Mouse (Mus musculus) macrophage (primary cell): ENCODE data around the gene Tpst2. TPM values are rescaled to one million over a fixed set of nuclear protein-coding genes. Genes with fewer than 3 reads are reported as not detected.
A peak's percentile ranks its signal among the peaks of the same experiment; 100 is the strongest.

Experiments
- H3K27ac ChIP-seq: fragments of 350-480 bp; formaldehyde crosslinking; 2 replicates; pipeline ENCODE4 v1.9.0; 2021
- H3K36me3 ChIP-seq: fragments of 350-480 bp; formaldehyde crosslinking; 2 replicates; pipeline ENCODE4 v1.9.0; 2021; ENCODE audit errors: inconsistent target
- H3K4me3 ChIP-seq: fragments of 350-480 bp; formaldehyde crosslinking; 2 replicates; pipeline ENCODE4 v1.9.0; 2021; ENCODE audit errors: inconsistent target
- H3K79me2 ChIP-seq: fragments of 350-480 bp; formaldehyde crosslinking; 2 replicates; pipeline ENCODE4 v1.9.0; 2021; ENCODE audit errors: inconsistent target
- WGBS: methylation state at CpG from one replicate; pipeline ENCODE4 v1.1.7; 2026; ENCODE audit warnings: inconsistent platforms; ENCODE audit not compliant: missing documents; 5-methylcytosine and 5-hydroxymethylcytosine counted together
- polyA plus RNA-seq: library from polyadenylated mRNA; stranded (reverse); fragments of 250-400 nt; gene quantifications from 3 replicates; pipeline ENCODE4 v1.2.4, GENCODE M21; 2018; ENCODE audit warnings: inconsistent platforms

Tpst2 gene
- polyA plus RNA-seq, 1 experiment from 2014 or later = 89.5 TPM

- Histone ChIP-seq H3K27ac (no peak overlapping the region), H3K79me2 (peaks cover 100% of the 10 kb centered on the region), H3K4me3 (no peak overlapping the region), H3K36me3 (no peaks in the 10 kb centered on the region; the same call in 1 of the 2 replicates)
- WGBS = 90% methylated on average over 2 of the region's 2 CpGs
Observed at GRCm38 (mm10) chr5:112293800-112294199, 17.3 kb downstream of the Tpst2 start.

- Histone ChIP-seq H3K36me3 (no peaks in the 10 kb centered on the region; the same call in 1 of the 2 replicates), H3K27ac (no peak overlapping the region), H3K79me2 (peaks cover 100% of the 10 kb centered on the region), H3K4me3 (no peak overlapping the region)
- 100% methylated on average over 4 of the region's 4 CpGs for WGBS
Observed at GRCm38 (mm10) chr5:112294696-112295095, 18.2 kb downstream of the Tpst2 start.

- Histone ChIP-seq H3K36me3 (no peaks in the 10 kb centered on the region; the same call in 1 of the 2 replicates), H3K27ac (no peak overlapping the region), H3K4me3 (no peak overlapping the region), H3K79me2 (peaks cover 100% of the 10 kb centered on the region)
- WGBS = 84% methylated on average over 8 of the region's 8 CpGs
Observed at GRCm38 (mm10) chr5:112295162-112295561, 18.7 kb downstream of the Tpst2 start.

GRCm38 (mm10) chr5:112295564-112295963, 19.1 kb downstream of the Tpst2 start:
- peaks cover 100% of the 10 kb centered on the region for H3K79me2 ChIP-seq
- H3K27ac ChIP-seq = no peak overlapping the region
- 85% methylated on average over 8 of the region's 8 CpGs for WGBS
- no peaks in the 10 kb centered on the region for H3K36me3 ChIP-seq
- H3K4me3 ChIP-seq = no peak overlapping the region

- no peak overlapping the region for H3K4me3 ChIP-seq
- WGBS = 48% methylated on average over 6 of the region's 6 CpGs
- H3K79me2 ChIP-seq = peaks cover 100% of the 10 kb centered on the region
- 0 out of 2 replicates have a peak, but pooled peaks cover 1% of the 10 kb centered on the region for H3K36me3 ChIP-seq
- peak overlapping the region; percentile 88 for H3K27ac ChIP-seq
Observed at GRCm38 (mm10) chr5:112296404-112297181, 20.1 kb downstream of the Tpst2 start.

- no peak overlapping the region for H3K4me3 ChIP-seq
- peaks cover 100% of the 10 kb centered on the region for H3K79me2 ChIP-seq
- 12% methylated on average over 2 of the region's 2 CpGs for WGBS
- peak overlapping the region; percentile 88 for H3K27ac ChIP-seq
- H3K36me3 ChIP-seq = 0 out of 2 replicates have a peak, but pooled peaks cover 8% of the 10 kb centered on the region
Observed at GRCm38 (mm10) chr5:112297257-112297656, 20.8 kb downstream of the Tpst2 start.

- H3K79me2 ChIP-seq = peaks cover 100% of the 10 kb centered on the region
- WGBS = 20% methylated on average over 12 of the region's 12 CpGs
- peak overlapping the region; percentile 88 for H3K27ac ChIP-seq
- peaks cover 13% of the 10 kb centered on the region; the same call in 1 of the 2 replicates for H3K36me3 ChIP-seq
- no peak overlapping the region for H3K4me3 ChIP-seq
Observed at GRCm38 (mm10) chr5:112298226-112298988, 21.9 kb downstream of the Tpst2 start.

GRCm38 (mm10) chr5:112299399-112299798, 22.9 kb downstream of the Tpst2 start:
- WGBS = 82% methylated on average over 4 of the region's 4 CpGs
- peaks cover 17% of the 10 kb centered on the region for H3K36me3 ChIP-seq
- peaks cover 100% of the 10 kb centered on the region for H3K79me2 ChIP-seq
- peak overlapping the region; percentile 88; the same call in 1 of the 2 replicates for H3K27ac ChIP-seq
- H3K4me3 ChIP-seq = no peak overlapping the region

GRCm38 (mm10) chr5:112300112-112300511, 23.6 kb downstream of the Tpst2 start:
- Histone ChIP-seq H3K27ac (no peak overlapping the region), H3K36me3 (peaks cover 25% of the 10 kb centered on the region), H3K4me3 (no peak overlapping the region), H3K79me2 (peaks cover 100% of the 10 kb centered on the region)
- WGBS = 63% methylated on average over 2 of the region's 2 CpGs

- Histone ChIP-seq H3K4me3 (no peak overlapping the region), H3K79me2 (peaks cover 100% of the 10 kb centered on the region), H3K27ac (no peak overlapping the region), H3K36me3 (peaks cover 32% of the 10 kb centered on the region)
- WGBS = 93% methylated on average over 6 of the region's 6 CpGs
Observed at GRCm38 (mm10) chr5:112300721-112301308, 24.3 kb downstream of the Tpst2 start.

GRCm38 (mm10) chr5:112301694-112302093, 25.2 kb downstream of the Tpst2 start:
- no peak overlapping the region for H3K4me3 ChIP-seq
- peaks cover 40% of the 10 kb centered on the region for H3K36me3 ChIP-seq
- WGBS = 69% methylated on average over 4 of the region's 4 CpGs
- H3K79me2 ChIP-seq = peaks cover 100% of the 10 kb centered on the region
- H3K27ac ChIP-seq = no peak overlapping the region

- WGBS = 85% methylated on average over 5 of the region's 5 CpGs
- Histone ChIP-seq H3K79me2 (peaks cover 100% of the 10 kb centered on the region), H3K36me3 (peaks cover 46% of the 10 kb centered on the region), H3K4me3 (no peak overlapping the region), H3K27ac (no peak overlapping the region)
Observed at GRCm38 (mm10) chr5:112302310-112302709, 25.8 kb downstream of the Tpst2 start.

- Histone ChIP-seq H3K4me3 (no peak overlapping the region), H3K27ac (no peak overlapping the region), H3K36me3 (peaks cover 76% of the 10 kb centered on the region), H3K79me2 (peaks cover 65% of the 10 kb centered on the region)
- WGBS = 98% methylated on average over 5 of the region's 5 CpGs
Observed at GRCm38 (mm10) chr5:112305842-112306241, 29.4 kb downstream of the Tpst2 start.

GRCm38 (mm10) chr5:112313222-112313885, 36.9 kb downstream of the Tpst2 start:
- H3K36me3 ChIP-seq = peaks cover 72% of the 10 kb centered on the region
- 92% methylated on average over 11 of the region's 11 CpGs for WGBS
- H3K4me3 ChIP-seq = no peak overlapping the region
- no peak overlapping the region for H3K27ac ChIP-seq
- no peaks in the 10 kb centered on the region; the same call in 1 of the 2 replicates for H3K79me2 ChIP-seq
